Mouse (Mus musculus) megakaryocyte-erythroid progenitor cell, adult 5-6 weeks (primary cell): ENCODE measurements at regions not wholly inside any gene's neighbourhood (a gene's known extent, or its start where the extent isn't known, plus 50 kb on each side); places are given as distances from the start of the nearest gene placed in this dataset.

Experiments used
- ATAC-seq: replicated peaks from 2 replicates; pipeline ENCODE4 v1.8.0; 2016; ENCODE audit warnings: mild to moderate bottlenecking, inconsistent platforms; ENCODE audit not compliant: severe bottlenecking, poor library complexity, low FRiP score, low TSS enrichment

- no peak for ATAC-seq
These were observed 438.8 kb downstream of the Cdh26 start for GRCm38 (mm10) chr2:178869160-178869559.

- ATAC-seq, result no peak
These were observed 448.1 kb downstream of the Cdh26 start for GRCm38 (mm10) chr2:178878436-178878835.

DNA sequence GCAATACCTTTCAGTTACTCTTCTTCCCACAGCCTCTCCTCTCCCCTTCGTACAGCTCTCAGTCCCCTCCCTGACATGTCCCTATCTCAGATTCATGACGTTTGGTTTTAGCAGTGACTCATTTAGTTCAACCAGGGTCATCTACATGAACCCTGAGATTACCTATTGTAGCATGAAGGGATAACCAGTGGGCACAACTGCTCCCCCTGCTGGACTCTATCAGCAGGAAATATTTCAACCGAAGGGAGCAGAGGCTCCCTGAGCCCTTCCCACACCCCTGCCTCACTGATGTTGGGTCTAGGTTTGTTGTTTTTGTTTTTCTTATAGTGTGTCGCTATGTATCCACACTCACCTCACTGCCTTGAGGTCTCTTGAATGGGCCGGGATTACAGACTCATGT is 455.4 kb downstream of the Cdh26 start:
- ATAC-seq, result 0 out of 2 replicates have a peak, but pooled peaks have one; percentile 50

DNA sequence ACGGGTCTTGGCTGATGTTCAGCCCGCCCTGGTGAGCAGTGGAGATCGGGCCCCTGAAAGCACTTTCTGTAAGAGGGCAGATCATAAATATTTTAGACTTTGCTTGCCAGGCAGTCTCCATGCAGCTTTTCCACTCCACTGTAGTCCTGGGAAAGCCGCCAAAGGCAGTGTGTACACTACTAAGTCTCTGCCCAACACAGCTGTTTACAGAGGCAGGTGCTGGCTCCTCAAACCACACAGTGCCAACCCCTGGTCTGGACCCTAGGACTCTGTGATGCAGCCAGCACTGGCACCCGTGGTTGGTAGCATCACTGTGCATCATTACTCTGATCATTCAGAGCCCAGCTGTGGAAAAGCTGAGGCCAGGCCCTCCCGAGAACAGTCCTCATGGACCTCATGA is 458.4 kb downstream of the Cdh26 start:
- ATAC-seq, result no peak

DNA sequence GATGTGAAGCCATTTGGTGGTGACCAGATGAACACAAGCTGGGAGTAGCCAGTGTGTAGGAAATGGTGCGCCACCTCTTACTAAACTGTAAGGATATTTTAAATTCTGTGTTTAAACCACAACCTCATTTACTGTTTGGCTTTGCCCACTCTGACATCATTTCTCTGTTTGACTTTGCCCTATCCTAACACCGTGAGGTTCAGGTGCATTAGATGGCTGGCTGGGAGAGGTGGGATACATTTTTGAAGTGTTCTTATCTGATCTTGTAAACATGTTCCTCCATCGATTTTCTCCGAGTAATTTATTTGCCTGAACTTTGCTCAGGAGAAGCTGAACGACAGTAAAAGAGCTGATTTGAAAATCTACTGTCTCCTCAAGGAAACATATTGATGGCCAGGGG is 472.1 kb downstream of the Cdh26 start:
- ATAC-seq, result no peak

GRCm38 (mm10) chr2:178909325-178909724 is 479.0 kb downstream of the Cdh26 start:
- ATAC-seq, result no peak

DNA sequence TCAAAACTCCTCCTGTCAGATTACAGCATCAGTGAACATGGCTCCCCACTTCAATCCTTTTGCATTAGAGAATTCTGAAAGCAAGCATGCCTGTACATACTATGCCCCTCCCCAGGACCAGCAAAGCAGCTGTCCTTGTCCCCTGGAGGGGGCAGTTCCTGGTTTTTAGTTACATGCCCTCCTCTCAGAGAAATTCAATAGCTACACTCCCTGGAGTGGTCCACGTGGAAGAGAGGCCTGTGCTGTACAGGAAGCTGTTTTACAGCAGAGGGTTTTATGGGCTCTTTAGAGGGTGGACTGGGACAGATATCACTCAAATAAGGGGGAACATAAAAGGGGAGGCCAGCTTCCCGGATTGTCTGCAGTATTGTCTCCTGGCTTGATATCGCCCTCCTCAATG is 481.3 kb downstream of the Cdh26 start:
- ATAC-seq, result no peak

DNA sequence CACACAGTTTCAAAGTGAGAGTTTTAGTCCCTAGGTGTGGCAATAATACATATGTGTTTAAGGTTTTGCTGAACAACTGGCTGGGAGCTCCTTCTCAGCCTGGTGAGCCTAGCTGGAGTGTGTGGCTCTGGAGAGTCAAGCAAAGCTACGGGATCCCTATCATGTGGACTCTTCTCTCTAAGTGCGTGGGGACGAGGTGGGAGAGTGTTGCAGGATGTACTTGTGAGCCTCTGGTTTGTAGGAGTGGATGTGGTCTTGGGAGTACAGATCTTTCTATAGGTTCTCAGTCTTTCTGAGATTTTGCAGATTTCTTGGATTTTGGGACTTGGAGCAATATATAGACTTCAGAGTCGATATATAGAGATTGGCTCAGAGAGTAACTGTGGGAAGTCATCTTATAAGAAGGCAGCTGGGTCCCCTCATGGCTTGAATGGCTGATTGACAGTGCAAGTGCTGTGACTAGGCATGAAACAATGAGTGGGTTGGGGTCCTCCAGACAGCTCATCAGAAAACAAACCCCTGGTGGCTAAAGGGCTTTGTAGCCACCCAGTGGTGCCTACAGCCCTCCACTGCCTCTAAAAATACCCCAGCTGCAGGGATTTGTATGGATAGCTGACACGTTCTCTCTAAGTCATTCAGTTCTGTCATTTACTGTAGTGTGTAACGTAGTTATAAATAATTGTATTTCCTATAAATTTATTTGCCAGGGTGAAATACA is 486.1 kb downstream of the Cdh26 start:
- no peak for ATAC-seq

- ATAC-seq, result no peak
These were observed 494.3 kb downstream of the Cdh26 start for GRCm38 (mm10) chr2:178924456-178925115.

GRCm38 (mm10) chr2:178927038-178927660 is 496.8 kb downstream of the Cdh26 start:
- ATAC-seq, result no peak

- no peak for ATAC-seq
These were observed 498.7 kb downstream of the Cdh26 start for GRCm38 (mm10) chr2:178929033-178929432.

DNA sequence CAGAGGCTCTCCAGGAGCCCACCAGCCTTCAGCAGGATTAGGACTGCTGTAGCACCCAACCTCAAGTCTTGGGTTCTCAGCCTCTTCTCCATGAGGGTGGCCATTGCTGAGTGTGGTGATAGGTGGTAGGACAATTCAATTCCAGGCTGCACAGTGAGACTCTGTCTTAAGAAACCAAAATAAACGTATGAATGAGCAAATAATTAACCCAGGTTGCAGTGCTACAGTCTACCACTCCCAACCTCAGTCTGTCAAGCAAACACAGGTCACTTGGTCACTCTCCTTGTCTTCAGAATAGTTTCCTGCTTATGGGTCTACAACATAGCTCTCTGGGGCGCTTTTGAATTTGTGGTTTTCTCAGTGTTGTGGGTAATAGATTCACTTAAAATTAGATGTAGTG is 499.8 kb downstream of the Cdh26 start:
- ATAC-seq, result no peak

DNA sequence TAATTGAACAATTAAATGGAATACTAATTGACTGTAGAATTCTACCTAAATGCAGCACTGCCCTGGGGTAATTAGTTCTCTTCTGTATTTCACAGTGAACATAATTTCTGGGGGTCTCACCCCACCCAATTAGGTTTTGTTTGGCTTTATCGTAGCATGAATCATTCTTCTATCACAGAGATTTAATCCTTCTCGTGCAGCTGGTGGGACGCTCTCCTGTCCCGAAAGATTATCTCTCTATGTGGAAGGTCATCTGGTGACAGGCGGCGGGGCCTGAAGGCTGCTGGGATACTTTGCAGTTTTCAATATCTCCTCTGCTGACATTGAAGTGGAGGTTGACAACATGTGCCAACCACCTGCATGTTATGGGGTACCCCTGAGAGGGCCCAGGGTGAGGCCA is 493.8 kb upstream of the Cdh4 start:
- no peak for ATAC-seq

DNA sequence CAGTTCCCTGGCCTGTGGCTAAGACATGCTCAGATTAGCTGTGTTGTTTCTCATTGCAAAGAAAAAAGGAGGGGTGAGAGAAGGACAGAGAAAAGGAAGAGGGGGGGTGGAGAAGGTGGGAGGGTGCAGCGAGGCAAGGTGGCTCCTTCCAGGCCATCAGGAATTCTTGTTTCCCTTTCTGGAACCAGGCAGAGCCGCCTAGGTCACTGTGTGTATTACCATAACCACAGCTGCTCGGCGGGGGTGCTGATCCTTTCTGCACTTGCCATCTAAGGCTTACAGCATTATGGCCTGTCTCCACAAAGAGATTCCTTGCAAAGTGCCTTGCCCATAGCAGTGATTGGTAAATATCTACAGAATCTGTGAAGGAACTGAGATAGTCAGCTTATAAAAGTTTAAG is 493.1 kb upstream of the Cdh4 start:
- ATAC-seq, result no peak

DNA sequence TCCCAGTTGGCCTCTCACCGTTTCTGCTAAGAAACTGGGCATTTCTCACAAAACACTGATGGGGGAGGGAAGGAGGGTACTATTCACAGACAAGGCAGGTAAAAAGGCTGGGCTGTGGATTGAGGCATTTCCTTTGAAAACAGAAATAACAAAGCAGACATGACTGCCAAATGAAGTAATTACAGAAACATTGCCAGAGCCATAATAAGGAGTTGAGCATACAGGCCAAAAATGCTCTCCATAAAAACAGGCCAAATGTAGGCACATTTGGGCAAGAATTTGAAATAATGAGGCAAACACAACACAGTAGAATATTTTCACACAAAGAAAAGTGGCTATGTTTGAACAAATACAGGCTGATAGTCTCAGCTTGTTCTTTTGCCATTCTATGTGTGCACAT is 491.9 kb upstream of the Cdh4 start:
- no peak for ATAC-seq

- ATAC-seq, result no peak
These were observed 487.7 kb upstream of the Cdh4 start for GRCm38 (mm10) chr2:178954420-178955067.

- ATAC-seq, result no peak
These were observed 483.4 kb upstream of the Cdh4 start for GRCm38 (mm10) chr2:178958829-178959228.

DNA sequence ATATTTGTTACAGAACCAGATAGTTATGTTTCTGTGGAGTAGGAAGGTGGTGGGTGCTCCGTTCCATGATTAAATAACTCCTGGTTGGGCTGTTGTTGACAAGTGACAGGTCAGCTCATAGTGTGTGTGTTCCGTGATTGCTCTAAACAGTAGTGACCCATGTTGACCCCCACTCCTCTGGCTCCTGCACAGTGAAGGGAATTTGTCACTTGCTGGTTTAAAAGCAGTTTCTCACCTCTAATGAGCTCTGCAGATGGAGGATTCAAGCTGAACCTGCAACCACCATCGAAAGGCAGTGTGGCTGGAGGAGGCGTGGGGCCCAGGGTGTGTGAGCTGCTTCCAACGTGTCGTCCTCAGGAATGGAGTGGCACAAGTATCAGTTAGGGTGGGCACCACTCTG is 482.6 kb upstream of the Cdh4 start:
- ATAC-seq, result no peak

DNA sequence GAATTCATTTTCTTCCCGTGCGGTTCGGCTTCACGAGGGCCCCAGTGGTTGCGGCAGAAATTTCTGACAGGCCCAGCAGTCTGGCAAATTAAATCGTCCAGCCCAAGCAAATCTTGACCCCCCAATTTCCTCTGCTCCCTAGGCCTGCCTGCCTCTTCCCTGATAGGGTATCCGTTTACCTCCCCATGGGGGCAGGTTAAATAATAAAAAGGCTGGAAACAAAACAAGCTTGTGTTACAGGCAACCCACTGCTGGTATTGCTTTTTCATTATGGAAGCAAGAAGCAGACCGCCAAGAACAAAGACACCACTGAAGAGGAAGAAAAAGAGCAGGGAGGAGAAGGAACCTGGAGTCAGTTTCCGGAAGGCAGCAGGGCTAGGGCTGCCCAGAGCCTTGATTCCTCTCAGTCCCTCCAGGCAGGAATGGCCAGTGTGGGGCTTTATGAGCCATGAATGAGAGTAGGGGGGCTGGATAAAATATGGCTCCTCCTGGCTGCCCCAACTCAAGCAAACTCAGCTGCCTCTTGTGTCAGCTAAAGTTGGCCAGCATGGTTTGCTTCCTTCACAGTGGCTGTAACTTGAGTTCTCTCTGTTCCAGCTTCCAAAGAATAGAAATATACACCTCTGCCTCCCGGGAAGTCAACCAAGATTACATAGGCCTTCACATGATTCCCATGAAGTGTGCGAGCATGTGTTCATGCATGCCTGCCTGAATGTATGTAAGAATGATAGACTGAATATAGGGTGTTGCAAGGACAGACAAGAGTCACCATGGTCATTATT is 474.5 kb upstream of the Cdh4 start:
- ATAC-seq, result no peak

DNA sequence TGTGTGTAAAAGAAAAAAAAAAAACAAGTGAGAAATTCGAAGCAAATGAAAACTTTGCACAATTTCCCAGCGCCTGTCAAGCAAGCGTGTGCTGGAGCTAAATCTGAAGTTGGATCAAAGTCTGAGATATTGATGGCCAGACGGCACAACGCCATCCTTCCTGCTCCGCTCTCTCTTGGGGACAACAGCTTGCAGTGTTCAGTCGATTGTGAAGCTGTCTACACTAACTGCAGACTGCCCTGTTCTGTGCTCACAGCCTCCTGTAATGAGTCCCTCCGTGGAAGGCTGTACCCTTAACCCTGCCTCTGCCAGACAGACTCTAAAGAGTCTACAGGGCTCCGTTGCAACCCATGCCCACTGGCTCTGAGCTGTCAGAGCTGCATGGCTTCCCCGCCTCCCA is 472.5 kb upstream of the Cdh4 start:
- no peak for ATAC-seq
